Mouse (Mus musculus) midbrain, embryonic 15.5 days (tissue): ENCODE data around the gene Hbp1. TPM values are rescaled to one million over a fixed set of nuclear protein-coding genes. Genes with fewer than 3 reads are reported as not detected.
A peak's percentile ranks its signal among the peaks of the same experiment; 100 is the strongest.

ENCODE experiments used
- ATAC-seq: fragments of 200-750 bp; cut with Nextera tagmentation; replicated peaks from 2 replicates; pipeline ENCODE4 v1.8.0; 2017; ENCODE audit warnings: moderate TSS enrichment
- H3K27ac ChIP-seq: fragments of 300-500 bp; sonication (generic); 2 replicates; pipeline ENCODE4 v1.5.1; 2015; ENCODE audit warnings: mild to moderate bottlenecking, inconsistent platforms
- H3K27me3 ChIP-seq: fragments of 300-500 bp; sonication (generic); replicated peaks from 2 replicates; pipeline ENCODE4 v1.6.1; 2015; ENCODE audit warnings: inconsistent platforms
- H3K36me3 ChIP-seq: fragments of 300-500 bp; sonication (generic); replicated peaks from 2 replicates; pipeline ENCODE4 v1.6.1; 2015; ENCODE audit warnings: inconsistent platforms
- H3K4me1 ChIP-seq: fragments of 300-500 bp; sonication (generic); 2 replicates; pipeline ENCODE4 v1.6.1; 2015; ENCODE audit warnings: inconsistent platforms
- H3K4me2 ChIP-seq: fragments of 300-500 bp; sonication (generic); 2 replicates; pipeline ENCODE4 v1.6.1; 2015; ENCODE audit warnings: inconsistent platforms, mild to moderate bottlenecking, moderate library complexity
- H3K4me3 ChIP-seq: fragments of 300-500 bp; sonication (generic); 2 replicates; pipeline ENCODE4 v1.5.1; 2015; ENCODE audit warnings: mild to moderate bottlenecking, inconsistent platforms
- H3K9ac ChIP-seq: fragments of 300-500 bp; sonication (generic); 2 replicates; pipeline ENCODE4 v1.6.1; 2015; ENCODE audit warnings: mild to moderate bottlenecking, inconsistent platforms
- H3K9me3 ChIP-seq: fragments of 300-500 bp; sonication (generic); 2 replicates; pipeline ENCODE4 v1.6.1; 2016; ENCODE audit warnings: inconsistent platforms
- WGBS: fragments of 180-500 bp; shearing (Covaris S2); methylation state at CpG from one replicate; pipeline ENCODE4 v1.1.7; 2015; ENCODE audit warnings: mixed read lengths; 5-methylcytosine and 5-hydroxymethylcytosine counted together
- polyA plus RNA-seq: library from polyadenylated mRNA; unstranded; fragments of >200 nt; fragmentation: Nextera tagmentation; extraction: Ambion mirVana; gene quantifications from 2 replicates; pipeline ENCODE4 v1.2.1, GENCODE M21; 2015

The Hbp1 gene
- polyA plus RNA-seq, result 48.3 and 49.2 TPM in 2 replicates

- peak within 1 kb of the TSS; percentile 97 for H3K27ac ChIP-seq
These were observed at the start of gene Hbp1 for GRCm38 (mm10) chr12:31949759-31950658. Hbp1 (minus strand) TSS chr12:31950535.

GRCm38 (mm10) chr12:31998706-31999105 lies 48.4 kb upstream of the Hbp1 start:
- Histone ChIP-seq H3K4me2 (no peak overlapping the region), H3K4me1 (no peaks in the 10 kb centered on the region), H3K9ac (no peak overlapping the region), H3K36me3 (no peaks in the 10 kb centered on the region), H3K27ac (no peak overlapping the region), H3K27me3 (no peaks in the 10 kb centered on the region), H3K9me3 (no peaks in the 10 kb centered on the region), H3K4me3 (no peak overlapping the region)
- ATAC-seq, result no peak
- 81% methylated on average over 5 of the region's 5 CpGs for WGBS

More at GRCm38 (mm10) chr12:31949759-31950658, at the start of gene Hbp1:
- WGBS, result under 1% methylated on average over 70 of the region's 71 CpGs
- ATAC-seq, result peak; percentile 97
- H3K36me3 ChIP-seq, result no peaks in the 10 kb centered on the region
- no peaks in the 10 kb centered on the region for H3K9me3 ChIP-seq
- H3K4me1 ChIP-seq, result peaks cover 10% of the 10 kb centered on the region
- H3K9ac ChIP-seq, result peak within 1 kb of the TSS; percentile 68
- H3K4me2 ChIP-seq, result peak within 1 kb of the TSS; percentile 89
- peak within 1 kb of the TSS; percentile 92 for H3K4me3 ChIP-seq
- no peaks in the 10 kb centered on the region for H3K27me3 ChIP-seq

GRCm38 (mm10) chr12:31997328-31997878 lies 47.1 kb upstream of the Hbp1 start:
- no peaks in the 10 kb centered on the region for H3K4me1 ChIP-seq
- H3K27me3 ChIP-seq, result no peaks in the 10 kb centered on the region
- no peak for ATAC-seq
- H3K4me3 ChIP-seq, result no peak overlapping the region
- no peak overlapping the region for H3K4me2 ChIP-seq
- 67% methylated on average over 3 of the region's 3 CpGs for WGBS
- no peak overlapping the region for H3K9ac ChIP-seq
- no peaks in the 10 kb centered on the region for H3K9me3 ChIP-seq
- H3K27ac ChIP-seq, result no peak overlapping the region
- H3K36me3 ChIP-seq, result no peaks in the 10 kb centered on the region

- no peaks in the 10 kb centered on the region for H3K4me1 ChIP-seq
- H3K4me2 ChIP-seq, result no peak overlapping the region
- 76% methylated on average over 5 of the region's 5 CpGs for WGBS
- no peaks in the 10 kb centered on the region for H3K36me3 ChIP-seq
- H3K4me3 ChIP-seq, result no peak overlapping the region
- no peak overlapping the region for H3K27ac ChIP-seq
- no peak overlapping the region for H3K9ac ChIP-seq
- no peak for ATAC-seq
- H3K9me3 ChIP-seq, result no peaks in the 10 kb centered on the region
- no peaks in the 10 kb centered on the region for H3K27me3 ChIP-seq
These were observed 46.5 kb upstream of the Hbp1 start for GRCm38 (mm10) chr12:31996877-31997276.

- no peak overlapping the region for H3K27ac ChIP-seq
- H3K36me3 ChIP-seq, result no peaks in the 10 kb centered on the region
- no peak for ATAC-seq
- no peak overlapping the region for H3K4me3 ChIP-seq
- H3K9me3 ChIP-seq, result no peaks in the 10 kb centered on the region
- H3K4me1 ChIP-seq, result no peaks in the 10 kb centered on the region
- 97% methylated on average over 4 of the region's 4 CpGs for WGBS
- no peaks in the 10 kb centered on the region for H3K27me3 ChIP-seq
- H3K9ac ChIP-seq, result no peak overlapping the region
- H3K4me2 ChIP-seq, result no peak overlapping the region
These were observed 40.2 kb upstream of the Hbp1 start for GRCm38 (mm10) chr12:31990575-31990974.

- Histone ChIP-seq H3K4me1 (0 out of 2 replicates have a peak, but pooled peaks cover under 1% of the 10 kb centered on the region), H3K27ac (no peak overlapping the region), H3K36me3 (no peaks in the 10 kb centered on the region), H3K9ac (no peak overlapping the region), H3K4me3 (no peak overlapping the region), H3K9me3 (no peaks in the 10 kb centered on the region), H3K4me2 (no peak overlapping the region), H3K27me3 (no peaks in the 10 kb centered on the region)
- ATAC-seq, result no peak
These were observed 39.4 kb upstream of the Hbp1 start for GRCm38 (mm10) chr12:31989726-31990125.

- Histone ChIP-seq H3K9me3 (no peaks in the 10 kb centered on the region), H3K4me1 (peaks cover 14% of the 10 kb centered on the region), H3K4me2 (no peak overlapping the region), H3K9ac (no peak overlapping the region), H3K36me3 (no peaks in the 10 kb centered on the region), H3K27me3 (no peaks in the 10 kb centered on the region), H3K27ac (no peak overlapping the region), H3K4me3 (no peak overlapping the region)
- ATAC-seq, result no peak
- 92% methylated on average over 2 of the region's 2 CpGs for WGBS
These were observed 36.1 kb upstream of the Hbp1 start for GRCm38 (mm10) chr12:31986463-31986862.

GRCm38 (mm10) chr12:31985738-31986137 lies 35.4 kb upstream of the Hbp1 start:
- 89% methylated on average over 6 of the region's 6 CpGs for WGBS

GRCm38 (mm10) chr12:31984664-31985063 lies 34.3 kb upstream of the Hbp1 start:
- peak overlapping the region; percentile 43 for H3K27ac ChIP-seq
- H3K36me3 ChIP-seq, result no peaks in the 10 kb centered on the region
- no peak overlapping the region for H3K4me2 ChIP-seq
- H3K4me1 ChIP-seq, result peaks cover 14% of the 10 kb centered on the region
- 0 out of 2 replicates have a peak, but pooled peaks have one; percentile 13 for ATAC-seq
- H3K27me3 ChIP-seq, result no peaks in the 10 kb centered on the region
- H3K9me3 ChIP-seq, result no peaks in the 10 kb centered on the region
- WGBS, result 78% methylated on average over 12 of the region's 12 CpGs
- no peak overlapping the region for H3K4me3 ChIP-seq
- H3K9ac ChIP-seq, result no peak overlapping the region

More at GRCm38 (mm10) chr12:31985738-31986137, 35.4 kb upstream of the Hbp1 start:
- no peak overlapping the region for H3K4me2 ChIP-seq
- ATAC-seq, result no peak
- H3K9me3 ChIP-seq, result no peaks in the 10 kb centered on the region
- H3K27ac ChIP-seq, result no peak overlapping the region
- no peaks in the 10 kb centered on the region for H3K36me3 ChIP-seq
- no peak overlapping the region for H3K4me3 ChIP-seq
- peaks cover 14% of the 10 kb centered on the region for H3K4me1 ChIP-seq
- H3K9ac ChIP-seq, result no peak overlapping the region
- H3K27me3 ChIP-seq, result no peaks in the 10 kb centered on the region

GRCm38 (mm10) chr12:31984206-31984605 lies 33.9 kb upstream of the Hbp1 start:
- Histone ChIP-seq H3K9me3 (no peaks in the 10 kb centered on the region), H3K4me2 (no peak overlapping the region), H3K27ac (peak overlapping the region; percentile 43; the same call in 1 of the 2 replicates), H3K9ac (no peak overlapping the region), H3K36me3 (no peaks in the 10 kb centered on the region), H3K4me3 (no peak overlapping the region), H3K27me3 (no peaks in the 10 kb centered on the region), H3K4me1 (peaks cover 14% of the 10 kb centered on the region)
- peak; percentile 15; the same call in 1 of the 2 replicates for ATAC-seq
- 41% methylated on average over 2 of the region's 2 CpGs for WGBS

- no peaks in the 10 kb centered on the region for H3K36me3 ChIP-seq
- H3K4me1 ChIP-seq, result peaks cover 14% of the 10 kb centered on the region
- no peaks in the 10 kb centered on the region for H3K27me3 ChIP-seq
- no peaks in the 10 kb centered on the region for H3K9me3 ChIP-seq
- WGBS, result 51% methylated on average over 6 of the region's 6 CpGs
- H3K4me3 ChIP-seq, result no peak overlapping the region
- peak overlapping the region; percentile 53 for H3K27ac ChIP-seq
- H3K4me2 ChIP-seq, result no peak overlapping the region
- ATAC-seq, result 0 out of 2 replicates have a peak, but pooled peaks have one; percentile 18
- no peak overlapping the region for H3K9ac ChIP-seq
These were observed 33.4 kb upstream of the Hbp1 start for GRCm38 (mm10) chr12:31983769-31984168.

GRCm38 (mm10) chr12:31983238-31983637 lies 32.9 kb upstream of the Hbp1 start:
- WGBS, result 54% methylated on average over 7 of the region's 7 CpGs
- Histone ChIP-seq H3K36me3 (no peaks in the 10 kb centered on the region), H3K27me3 (no peaks in the 10 kb centered on the region), H3K4me1 (peaks cover 14% of the 10 kb centered on the region), H3K9ac (no peak overlapping the region), H3K4me2 (no peak overlapping the region), H3K9me3 (no peaks in the 10 kb centered on the region), H3K27ac (0 out of 2 replicates have a peak overlapping the region, but pooled peaks have one; percentile 17), H3K4me3 (no peak overlapping the region)
- peak; percentile 50; the same call in 1 of the 2 replicates for ATAC-seq
